Mouse (Mus musculus) heart, embryonic 12.5 days (tissue): ENCODE data around the gene Txndc5. TPM values are rescaled to one million over a fixed set of nuclear protein-coding genes. Genes with fewer than 3 reads are reported as not detected.

Experiments used
- ATAC-seq: fragments of 200-750 bp; cut with Nextera tagmentation; 2 replicates; pipeline ENCODE4 v1.8.0; 2017; ENCODE audit warnings: moderate TSS enrichment, moderate library complexity; ENCODE audit not compliant: insufficient number of reproducible peaks, low FRiP score
- H3K27ac ChIP-seq: fragments of 300-500 bp; sonication (generic); 2 replicates; pipeline ENCODE4 v1.5.1; 2016; ENCODE audit warnings: mild to moderate bottlenecking, moderate library complexity; ENCODE audit not compliant: poor library complexity, severe bottlenecking
- H3K27me3 ChIP-seq: fragments of 300-500 bp; sonication (generic); replicated peaks from 2 replicates; pipeline ENCODE4 v1.6.1; 2016; ENCODE audit warnings: mild to moderate bottlenecking, moderate library complexity
- H3K36me3 ChIP-seq: fragments of 300-500 bp; sonication (generic); 2 replicates; pipeline ENCODE4 v1.6.1; 2016; ENCODE audit warnings: mild to moderate bottlenecking, moderate library complexity
- H3K4me1 ChIP-seq: fragments of 300-500 bp; sonication (generic); replicated peaks from 2 replicates; pipeline ENCODE4 v1.6.1; 2016; ENCODE audit warnings: mild to moderate bottlenecking
- H3K4me2 ChIP-seq: fragments of 300-500 bp; sonication (generic); 2 replicates; pipeline ENCODE4 v1.6.1; 2016; ENCODE audit warnings: mild to moderate bottlenecking, moderate library complexity
- H3K4me3 ChIP-seq: fragments of 300-500 bp; sonication (generic); 2 replicates; pipeline ENCODE4 v1.5.1; 2016; ENCODE audit warnings: mild to moderate bottlenecking
- H3K9ac ChIP-seq: fragments of 300-500 bp; sonication (generic); 2 replicates; pipeline ENCODE4 v1.6.1; 2016; ENCODE audit warnings: mild to moderate bottlenecking, moderate library complexity
- H3K9me3 ChIP-seq: fragments of 300-500 bp; sonication (generic); replicated peaks from 2 replicates; pipeline ENCODE4 v1.6.1; 2016; ENCODE audit warnings: mild to moderate bottlenecking, moderate library complexity
- WGBS: fragments of 180-500 bp; shearing (Covaris S2); methylation state at CpG from one replicate; pipeline ENCODE4 v1.1.7; 2016; 5-methylcytosine and 5-hydroxymethylcytosine counted together
- polyA plus RNA-seq: library from polyadenylated mRNA; unstranded; fragments of >200 nt; fragmentation: Nextera tagmentation; extraction: Ambion mirVana; gene quantifications from 2 replicates; pipeline ENCODE4 v1.2.1, GENCODE M21; 2016

The Txndc5 gene
- polyA plus RNA-seq, 1 experiment from 2014 or later = 254 TPM

- no peak overlapping the region for H3K4me3 ChIP-seq
- no peak for ATAC-seq
- H3K27ac ChIP-seq = no peak overlapping the region
- H3K9ac ChIP-seq = no peak overlapping the region
- H3K27me3 ChIP-seq = no peaks in the 10 kb centered on the region
- no peaks in the 10 kb centered on the region for H3K9me3 ChIP-seq
- H3K4me2 ChIP-seq = no peak overlapping the region
- WGBS = 69% methylated on average over 1 of the region's 1 CpGs
- no peaks in the 10 kb centered on the region; the same call in 1 of the 2 replicates for H3K4me1 ChIP-seq
- H3K36me3 ChIP-seq = no peaks in the 10 kb centered on the region
Measured at GRCm38 (mm10) chr13:38463410-38463809, 65.2 kb downstream of the Txndc5 start.

- no peaks in the 10 kb centered on the region for H3K27me3 ChIP-seq
- no peak overlapping the region for H3K27ac ChIP-seq
- no peaks in the 10 kb centered on the region for H3K9me3 ChIP-seq
- H3K4me3 ChIP-seq = no peak overlapping the region
- 78% methylated on average over 5 of the region's 5 CpGs for WGBS
- no peak overlapping the region for H3K4me2 ChIP-seq
- ATAC-seq = no peak
- no peaks in the 10 kb centered on the region for H3K36me3 ChIP-seq
- peaks cover 9% of the 10 kb centered on the region for H3K4me1 ChIP-seq
- H3K9ac ChIP-seq = no peak overlapping the region
Measured at GRCm38 (mm10) chr13:38451446-38451845, 77.2 kb downstream of the Txndc5 start.

Other genes starting within 250 kb of the Txndc5 start
- gene Bmp6, start 183.7 kb downstream of the Txndc5 start, polyA plus RNA-seq = 4.6 and 4.7 TPM in 2 replicates
- gene Bloc1s5, start 106.3 kb upstream of the Txndc5 start, polyA plus RNA-seq = 16.9 and 17.8 TPM in 2 replicates
- gene Eef1e1, start 130.2 kb upstream of the Txndc5 start, polyA plus RNA-seq = 36.8 and 37.1 TPM in 2 replicates